Mouse (Mus musculus): Measurements from ENCODE around the gene Cdc25b. TPM values are rescaled to one million over a fixed set of nuclear protein-coding genes. Genes with fewer than 3 reads are reported as not detected.
A peak's percentile ranks its signal among the peaks of the same experiment; 100 is the strongest.
"Not testable (repeated sequence)": the region's sequence is repeated elsewhere in the genome, so short reads cannot be mapped to it uniquely, and the experiment has no call there.

The Cdc25b gene
- polyA plus RNA-seq, 1 experiment: 14.4 TPM

GRCm38 (mm10) chr2:131225178-131225577, 38.4 kb downstream of the Cdc25b start:
- DNase-seq (ENCODE audit: low read depth): no peak

GRCm38 (mm10) chr2:131226669-131227068, 39.9 kb downstream of the Cdc25b start:
- not testable (repeated sequence) for DNase-seq (ENCODE audit: low read depth)

- no peak for DNase-seq (ENCODE audit: low read depth)
Measured at GRCm38 (mm10) chr2:131227243-131227642, 40.5 kb downstream of the Cdc25b start.

GRCm38 (mm10) chr2:131232558-131232957, 45.8 kb downstream of the Cdc25b start:
- DNase-seq (ENCODE audit: low read depth): no peak

GRCm38 (mm10) chr2:131233307-131234126, 46.8 kb downstream of the Cdc25b start, which contains the start of gene Mavs:
TSS of gene Mavs (plus strand) at chr2:131234063.
- peak; percentile 71 for DNase-seq (ENCODE audit: low read depth)

- DNase-seq (ENCODE audit: low read depth): no peak
Measured at GRCm38 (mm10) chr2:131234127-131234650, 47.4 kb downstream of the Cdc25b start.

- DNase-seq (ENCODE audit: low read depth): no peak
Measured at GRCm38 (mm10) chr2:131234970-131235635, 48.4 kb downstream of the Cdc25b start.

GRCm38 (mm10) chr2:131242180-131242579, 55.4 kb downstream of the Cdc25b start:
- DNase-seq (ENCODE audit: low read depth): no peak

GRCm38 (mm10) chr2:131242929-131243328, 56.2 kb downstream of the Cdc25b start:
- no peak for DNase-seq (ENCODE audit: low read depth)

Other genes with a start within 250 kb of the Cdc25b start
- gene Gfra4, start 143.9 kb upstream of the Cdc25b start, polyA plus RNA-seq (2012; rRNA removed): 30.3 and 35.7 TPM in 2 replicates
- gene Adam33, start 123.1 kb upstream of the Cdc25b start, polyA plus RNA-seq (2012; rRNA removed): 20.6 and 25.6 TPM in 2 replicates
- gene Siglec1, start 100.2 kb upstream of the Cdc25b start, polyA plus RNA-seq (2012; rRNA removed): 12.7 and 16.5 TPM in 2 replicates
- gene Hspa12b, start 59.7 kb upstream of the Cdc25b start, polyA plus RNA-seq (2012; rRNA removed): 21.7 and 30.8 TPM in 2 replicates
- gene Gm11037, start 53.5 kb upstream of the Cdc25b start, polyA plus RNA-seq (2012; rRNA removed): not detected in 2 replicates
- 117 and 168 TPM in 2 replicates for gene 1700037H04Rik, start 26.9 kb upstream of the Cdc25b start, polyA plus RNA-seq (2012; rRNA removed)
- gene Cenpb, start 6.9 kb upstream of the Cdc25b start, polyA plus RNA-seq (2012; rRNA removed): 68.6 and 75.4 TPM in 2 replicates
- gene Spef1, start 333 bp downstream of the Cdc25b start, polyA plus RNA-seq (2012; rRNA removed): 4.3 and 4.8 TPM in 2 replicates
- 51.1 and 54.9 TPM in 2 replicates for gene Ap5s1, start 20.1 kb downstream of the Cdc25b start, polyA plus RNA-seq (2012; rRNA removed)
- gene Mavs, start 47.1 kb downstream of the Cdc25b start, polyA plus RNA-seq (2012; rRNA removed): 59.9 and 76.7 TPM in 2 replicates
- gene Pank2, start 75.5 kb downstream of the Cdc25b start, polyA plus RNA-seq (2012; rRNA removed): 15.7 and 18.0 TPM in 2 replicates
- 8.3 and 8.5 TPM in 2 replicates for gene Rnf24, start 165.9 kb downstream of the Cdc25b start, polyA plus RNA-seq (2012; rRNA removed)